Comparison of ENCODE assay signal across 19 mouse cellular contexts in genomic region chr2:27918106-27918505, GRCm38 (mm10). TPM values are rescaled to one million over a fixed set of nuclear protein-coding genes. Genes with fewer than 3 reads are reported as not detected.
DNase-seq lines count a peak whose midpoint lies in the region; ATAC-seq and TF ChIP-seq lines count a peak whose summit lies in the region.
"Had no signal": no experiment of that assay in that cellular context is flagged by ENCODE, and none has a peak within 500 bp of the region (broad histone marks: within the 10 kb centered on the region; RNA-seq: fewer than 3 reads in every experiment).

No protein-coding gene starts in this region.

- H3K9ac ChIP-seq in hindbrain, postnatal 0 days (replicated peaks; ENCODE audit: low read length), result no peak overlapping the region
- H3K9ac ChIP-seq: embryonic facial prominence, embryonic 15.5 days; forebrain, embryonic 13.5 days; limb, embryonic 13.5 days; liver, embryonic 15.5 days had no signal

- no peak for TF ChIP-seq CTCF in hindbrain, postnatal 0 days (IDR thresholded peaks at IDR 0.05; ENCODE audit: low read depth)
- no peak for TF ChIP-seq CTCF in cerebellum, adult 2 months (IDR thresholded peaks at IDR 0.05; ENCODE audit: borderline replicate concordance, insufficient read depth, low read depth, low read length)
- no peak for TF ChIP-seq CTCF in kidney, adult 2 months (conservative IDR thresholded peaks at IDR 0.05; ENCODE audit: insufficient read depth, insufficient read length, low read depth, low read length)

- H3K36me3 ChIP-seq in hindbrain, postnatal 0 days (ENCODE audit: insufficient read depth, low read length), result no peaks in the 10 kb centered on the region
- H3K36me3 ChIP-seq in hindbrain, embryonic 10.5 days, result no peaks in the 10 kb centered on the region
- H3K36me3 ChIP-seq in kidney, adult 2 months (ENCODE audit: control insufficient read depth, insufficient read depth, low read length), result no peaks in the 10 kb centered on the region
- H3K36me3 ChIP-seq: liver, embryonic 15.5 days; midbrain, embryonic 10.5 days had no signal

- 57% methylated on average over 7 of the region's 7 CpGs for WGBS in hindbrain, postnatal 0 days
- whole genome bisulfite sequencing in hindbrain, embryonic 10.5 days, result 87% methylated on average over 7 of the region's 7 CpGs
- WGBS in cerebellum, adult 2 months, result 14% methylated on average over 7 of the region's 7 CpGs
- WGBS in kidney, adult 2 months, result 77% methylated on average over 7 of the region's 7 CpGs

- no peak overlapping the region for H3K4me3 ChIP-seq in hindbrain, postnatal 0 days (ENCODE audit: low read length)
- H3K4me3 ChIP-seq in hindbrain, embryonic 10.5 days, result no peak overlapping the region
- no peak overlapping the region for H3K4me3 ChIP-seq in cerebellum, adult 2 months (replicated peaks; ENCODE audit: insufficient read depth, low read depth, low read length)
- H3K4me3 ChIP-seq in kidney, adult 2 months (ENCODE audit: insufficient read depth, low read depth, low read length), result no peak overlapping the region
- H3K4me3 ChIP-seq: embryonic facial prominence, embryonic 15.5 days; forebrain, embryonic 13.5 days; limb, embryonic 13.5 days; liver, embryonic 15.5 days; midbrain, embryonic 10.5 days had no signal

- H3K4me1 ChIP-seq in hindbrain, postnatal 0 days (ENCODE audit: insufficient read depth, low read length), result no peaks in the 10 kb centered on the region
- peaks cover 11% of the 10 kb centered on the region for H3K4me1 ChIP-seq in hindbrain, embryonic 10.5 days (replicated peaks)
- peaks cover 23% of the 10 kb centered on the region for H3K4me1 ChIP-seq in cerebellum, adult 2 months (ENCODE audit: control insufficient read depth, insufficient read depth, low read length)
- no peaks in the 10 kb centered on the region for H3K4me1 ChIP-seq in kidney, adult 2 months (ENCODE audit: control insufficient read depth, insufficient read depth, low read length)
- H3K4me1 ChIP-seq: forebrain, embryonic 13.5 days had no signal

- TF ChIP-seq POLR2A in cerebellum, adult 2 months (IDR thresholded peaks at IDR 0.05; ENCODE audit: borderline replicate concordance, insufficient read depth, low read length), result no peak
- no peak for TF ChIP-seq POLR2A in kidney, adult 2 months (IDR thresholded peaks at IDR 0.05; ENCODE audit: low read depth, low read length)

- no peak for DNase-seq in frontal cortex, postnatal 14 days (ENCODE audit: low spot score in 2 of 2)
- peak; percentile 51 for DNase-seq in hindbrain, postnatal 0 days (ENCODE audit: low spot score)
- no peak for DNase-seq in hindbrain, embryonic 10.5 days (ENCODE audit: low spot score)
- DNase-seq in cerebellum, adult 2 months, result peak; percentile 66 to 79
- DNase-seq in gastrocnemius, postnatal 25 days, result peak; percentile 66
- DNase-seq in kidney, postnatal 14 days, result no peak
- DNase-seq in kidney, adult 2 months, result no peak
- DNase-seq: adrenal gland, postnatal 10 days; kidney, postnatal 25 days; lung, postnatal 36 days; spleen, adult 18-20 months; thymus, postnatal 14 days had no signal

- H3K4me2 ChIP-seq in hindbrain, postnatal 0 days (ENCODE audit: low read depth, low read length), result no peak overlapping the region
- H3K4me2 ChIP-seq: embryonic facial prominence, embryonic 15.5 days; forebrain, embryonic 13.5 days; limb, embryonic 13.5 days; liver, embryonic 15.5 days had no signal

- H3K27ac ChIP-seq in hindbrain, postnatal 0 days, result no peak overlapping the region
- no peak overlapping the region for H3K27ac ChIP-seq in hindbrain, embryonic 10.5 days
- H3K27ac ChIP-seq in cerebellum, adult 2 months (ENCODE audit: insufficient read depth, low read length), result peak overlapping the region; percentile 10; the same call in 1 of the 2 replicates
- no peak overlapping the region for H3K27ac ChIP-seq in kidney, adult 2 months (ENCODE audit: insufficient read depth, low read depth, low read length)
- H3K27ac ChIP-seq: embryonic facial prominence, embryonic 15.5 days; forebrain, embryonic 13.5 days; limb, embryonic 13.5 days; liver, embryonic 15.5 days; midbrain, embryonic 10.5 days had no signal

- no peaks in the 10 kb centered on the region for H3K9me3 ChIP-seq in hindbrain, postnatal 0 days (ENCODE audit: low read length)
- no peaks in the 10 kb centered on the region for H3K9me3 ChIP-seq in hindbrain, embryonic 10.5 days
- H3K9me3 ChIP-seq: embryonic facial prominence, embryonic 15.5 days; forebrain, embryonic 13.5 days; limb, embryonic 13.5 days; liver, embryonic 15.5 days; midbrain, embryonic 10.5 days had no signal

- ATAC-seq in frontal cortex, adult (ENCODE audit: low TSS enrichment), result 0 out of 2 replicates have a peak, but pooled peaks have one; percentile 54
- ATAC-seq in hindbrain, postnatal 0 days, result peak; percentile 55; the same call in 1 of the 2 replicates
- ATAC-seq: forebrain, embryonic 13.5 days had no signal

- no peaks in the 10 kb centered on the region for H3K27me3 ChIP-seq in hindbrain, postnatal 0 days (ENCODE audit: insufficient read depth, low read length)
- no peaks in the 10 kb centered on the region for H3K27me3 ChIP-seq in hindbrain, embryonic 10.5 days (ENCODE audit: insufficient read depth, poor library complexity, severe bottlenecking)
- no peaks in the 10 kb centered on the region for H3K27me3 ChIP-seq in cerebellum, adult 2 months (ENCODE audit: control insufficient read depth, insufficient read depth, low read length)
- no peaks in the 10 kb centered on the region for H3K27me3 ChIP-seq in kidney, adult 2 months (replicated peaks; ENCODE audit: control insufficient read depth, insufficient read depth, low read length)
- H3K27me3 ChIP-seq: embryonic facial prominence, embryonic 15.5 days; forebrain, embryonic 13.5 days; limb, embryonic 13.5 days; liver, embryonic 15.5 days had no signal

RNA-seq across cellular contexts. Expression of gene Col5a1, which starts 31.9 kb away (rescaled TPM):
- total RNA-seq in hindbrain, postnatal 0 days (2014; rRNA removed), result 23.6 and 25.9 TPM in 2 replicates
- polyA plus RNA-seq in hindbrain, postnatal 0 days (2015; fragmentation: Nextera tagmentation; extraction: Ambion mirVana), result 7.1 and 8.0 TPM in 2 replicates
- polyA plus RNA-seq in hindbrain, embryonic 10.5 days (2016; fragmentation: Nextera tagmentation; extraction: Ambion mirVana), result 21.2 and 25.6 TPM in 2 replicates
- polyA plus RNA-seq in cerebellum, adult 2 months (2012; rRNA removed), result 12.9 and 15.3 TPM in 2 replicates
- 10 to 100 TPM; 52.3 to 77.1 TPM for total RNA-seq in gastrocnemius, postnatal 25 days (2021)
- 7.5 and 8.1 TPM in 2 replicates for polyA plus RNA-seq in kidney, adult 2 months (2012; rRNA removed)
- total RNA-seq: neutrophil, adult 5-6 weeks had no signal

Comparison
In these comparisons a context has a peak if more than half of its experiments do, and no peak if none do; other contexts are left out.
1. DNase-seq: peak in hindbrain, postnatal 0 days (single experiment), cerebellum, adult 2 months (2 of 2) and gastrocnemius, postnatal 25 days (single experiment); none in frontal cortex, postnatal 14 days (0 of 2), hindbrain, embryonic 10.5 days (single experiment), kidney, postnatal 14 days (single experiment) and kidney, adult 2 months (single experiment).